Mouse (Mus musculus): ENCODE data around the gene Xrcc1.

DNA sequence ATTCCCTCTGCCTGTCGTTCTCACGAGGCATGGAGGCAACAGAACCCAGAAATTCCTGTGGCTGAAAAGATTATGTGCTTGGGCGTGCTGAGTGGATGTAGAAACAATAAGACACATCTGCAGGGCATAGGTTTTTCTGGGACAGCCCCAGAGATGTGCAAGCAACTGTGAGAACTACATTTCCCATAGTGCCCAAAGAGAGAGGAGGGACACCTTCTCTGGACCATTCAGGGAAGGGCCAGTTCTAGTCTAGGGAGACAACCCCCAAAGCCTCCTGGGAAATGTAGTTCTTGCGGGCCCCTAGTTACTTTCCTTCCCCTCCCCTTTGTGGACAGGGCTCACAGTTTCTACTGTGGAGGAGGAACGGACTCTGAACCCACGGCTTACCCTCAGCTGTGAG is 61.9 kb downstream of the Xrcc1 start:
- no peak for TF ChIP-seq FLI1 (IDR thresholded peaks at IDR 0.05; ENCODE audit: low read length)
- TF ChIP-seq GATA1 (IDR thresholded peaks at IDR 0.05; ENCODE audit: borderline replicate concordance, low read length) = no peak
